Mouse (Mus musculus) G1E (cell line): Measurements from ENCODE around the gene Chrm1. TPM values are rescaled to one million over a fixed set of nuclear protein-coding genes. Genes with fewer than 3 reads are reported as not detected.
A peak's percentile ranks its signal among the peaks of the same experiment; 100 is the strongest.

ENCODE experiments used
- ATAC-seq: 2 replicates; pipeline ENCODE4 v1.8.0; 2016; ENCODE audit warnings: mild to moderate bottlenecking; ENCODE audit not compliant: insufficient number of reproducible peaks, poor library complexity, low FRiP score, severe bottlenecking; ENCODE audit errors: extremely low read depth
- DNase-seq: peaks from one replicate; pipeline ENCODE4 v3.0.0; 2012; ENCODE audit warnings: low spot score
- H3K27me3 ChIP-seq: 2 replicates; pipeline ENCODE4 v1.6.1; 2012; ENCODE audit warnings: mild to moderate bottlenecking, low read length, inconsistent platforms; ENCODE audit not compliant: insufficient read depth
- H3K36me3 ChIP-seq: replicated peaks from 2 replicates; pipeline ENCODE3; 2012; ENCODE audit warnings: mild to moderate bottlenecking, inconsistent platforms
- H3K4me1 ChIP-seq: 2 replicates; pipeline ENCODE4 v1.6.1; 2012; ENCODE audit warnings: low read depth, low read length, inconsistent platforms, mixed read lengths; ENCODE audit not compliant: insufficient read depth
- H3K4me3 ChIP-seq: 2 replicates; pipeline ENCODE4 v1.5.1; 2012; ENCODE audit warnings: low read depth, mild to moderate bottlenecking, inconsistent platforms, low read length, moderate library complexity, mixed read lengths
- H3K9me3 ChIP-seq: replicated peaks from 2 replicates; pipeline ENCODE4 v1.6.1; 2012; ENCODE audit warnings: inconsistent platforms
- CTCF ChIP-seq: IDR thresholded peaks from 2 replicates; pipeline ENCODE4 v1.5.1; 2012; ENCODE audit warnings: low read depth, low read length, inconsistent platforms, mixed read lengths
- GATA1 ChIP-seq: IDR thresholded peaks from 2 replicates; pipeline ENCODE4 v1.6.1; 2012; ENCODE audit warnings: borderline replicate concordance, low read length, inconsistent platforms, mixed read lengths
- GATA2 ChIP-seq: IDR thresholded peaks from 2 replicates; pipeline ENCODE4 v1.6.1; 2012; ENCODE audit warnings: low read depth, low read length, inconsistent platforms, borderline replicate concordance
- POLR2AphosphoS5 ChIP-seq: IDR thresholded peaks from 2 replicates; pipeline ENCODE4 v1.6.1; 2012; ENCODE audit warnings: low read depth, low read length, inconsistent platforms; ENCODE audit not compliant: insufficient replicate concordance
- TAL1 ChIP-seq: conservative IDR thresholded peaks from 2 replicates; pipeline ENCODE4 v1.6.1; 2012; ENCODE audit warnings: low read depth, low read length, inconsistent platforms, mixed read lengths
- polyA plus RNA-seq: library from polyadenylated mRNA; stranded (reverse); fragments of >175 nt; gene quantifications from 2 replicates; pipeline ENCODE4 v1.2.3, GENCODE M21; 2012
- total RNA-seq, 2 experiments: library from RNA; stranded (forward) in 1 of 2; stranded (reverse) in 1 of 2; fragments of 200-1000 nt in 1 of 2; fragments of >200 nt in 1 of 2; fragmentation: Nextera tagmentation in 1 of 2; gene quantifications; 2 replicates each; pipeline ENCODE4 v1.2.3; 2014 to 2017

Gene Chrm1
- total and polyA plus RNA-seq, 3 experiments = 0.02 to 0.11 TPM; not detected in 1

- Histone ChIP-seq H3K36me3 (no peaks in the 10 kb centered on the region), H3K27me3 (no peaks in the 10 kb centered on the region; the same call in 1 of the 2 replicates), H3K4me1 (peaks cover 47% of the 10 kb centered on the region), H3K9me3 (peaks cover 3% of the 10 kb centered on the region; the same call in 1 of the 2 replicates), H3K4me3 (no peak overlapping the region)
- DNase-seq (no peak), ATAC-seq (no peak)
- TF ChIP-seq POLR2AphosphoS5 = no peak
- no peak for TF ChIP-seq TAL1
Observed at GRCm38 (mm10) chr19:8679031-8679779, 15.6 kb downstream of the Chrm1 start.

- peaks cover 37% of the 10 kb centered on the region for H3K4me1 ChIP-seq
- ATAC-seq = no peak
- no peak overlapping the region for H3K4me3 ChIP-seq
- no peak for DNase-seq
- peaks cover 3% of the 10 kb centered on the region; the same call in 1 of the 2 replicates for H3K9me3 ChIP-seq
- peaks cover 2% of the 10 kb centered on the region; the same call in 1 of the 2 replicates for H3K27me3 ChIP-seq
- H3K36me3 ChIP-seq = no peaks in the 10 kb centered on the region
- TF ChIP-seq POLR2AphosphoS5 = no peak
- no peak for TF ChIP-seq TAL1
Observed at GRCm38 (mm10) chr19:8681633-8682362, 18.2 kb downstream of the Chrm1 start.

GRCm38 (mm10) chr19:8682996-8683395, 19.4 kb downstream of the Chrm1 start:
- TF ChIP-seq GATA1 = no peak
- TF ChIP-seq GATA2 = no peak
- no peak for TF ChIP-seq TAL1
- TF ChIP-seq POLR2AphosphoS5 = no peak
- peak; percentile 62 for TF ChIP-seq CTCF
- Histone ChIP-seq H3K4me3 (no peak overlapping the region), H3K4me1 (peaks cover 27% of the 10 kb centered on the region), H3K9me3 (peaks cover 3% of the 10 kb centered on the region; the same call in 1 of the 2 replicates), H3K36me3 (no peaks in the 10 kb centered on the region), H3K27me3 (peaks cover 10% of the 10 kb centered on the region)
- no peak for ATAC-seq
- DNase-seq = peak; percentile 53

DNA sequence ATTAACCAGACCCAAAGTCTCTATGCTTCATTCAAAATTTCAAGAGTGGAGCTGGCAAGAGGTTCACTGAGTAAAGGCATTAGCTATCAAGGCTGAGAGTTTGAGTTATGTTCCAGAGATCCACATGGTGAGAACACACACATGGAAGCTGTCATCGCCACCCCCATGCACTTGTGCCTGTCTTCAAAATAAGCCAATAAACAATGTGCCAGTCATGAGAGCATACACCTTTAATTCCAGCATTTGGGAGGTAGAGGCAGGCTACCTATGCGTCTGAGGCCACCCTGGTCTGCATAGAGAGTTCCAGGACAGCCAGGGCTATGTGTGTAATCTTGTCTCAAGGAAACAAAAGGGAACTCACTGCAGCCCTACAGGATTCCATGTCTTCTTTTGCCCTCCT, 20.0 kb downstream of the Chrm1 start:
- DNase-seq = no peak
- TF ChIP-seq TAL1 (no peak), GATA2 (no peak), POLR2AphosphoS5 (no peak), CTCF (no peak), GATA1 (no peak)
- Histone ChIP-seq H3K36me3 (no peaks in the 10 kb centered on the region), H3K4me3 (no peak overlapping the region), H3K4me1 (peaks cover 24% of the 10 kb centered on the region), H3K9me3 (peaks cover 3% of the 10 kb centered on the region; the same call in 1 of the 2 replicates), H3K27me3 (peaks cover 13% of the 10 kb centered on the region)
- ATAC-seq = no peak

- Histone ChIP-seq H3K27me3 (peaks cover 43% of the 10 kb centered on the region), H3K36me3 (no peaks in the 10 kb centered on the region), H3K4me1 (peaks cover 21% of the 10 kb centered on the region), H3K4me3 (no peak overlapping the region), H3K9me3 (no peaks in the 10 kb centered on the region)
- TF ChIP-seq CTCF = no peak
- no peak for TF ChIP-seq GATA2
- TF ChIP-seq TAL1 = no peak
- TF ChIP-seq GATA1 = no peak
- no peak for TF ChIP-seq POLR2AphosphoS5
- no peak for DNase-seq
- no peak for ATAC-seq
Observed at GRCm38 (mm10) chr19:8691871-8692539, 28.4 kb downstream of the Chrm1 start.

GRCm38 (mm10) chr19:8692740-8693139, 29.2 kb downstream of the Chrm1 start:
- Histone ChIP-seq H3K4me3 (no peak overlapping the region), H3K9me3 (no peaks in the 10 kb centered on the region), H3K27me3 (peaks cover 36% of the 10 kb centered on the region), H3K4me1 (peaks cover 21% of the 10 kb centered on the region), H3K36me3 (no peaks in the 10 kb centered on the region)
- TF ChIP-seq POLR2AphosphoS5 (no peak), GATA1 (no peak), GATA2 (no peak), TAL1 (no peak), CTCF (no peak)
- DNase-seq = no peak
- ATAC-seq = no peak
